Mouse (Mus musculus) kidney, postnatal 36 days (tissue): ENCODE measurements around the gene Srrm1.
"Not testable (repeated sequence)": the region's sequence is repeated elsewhere in the genome, so short reads cannot be mapped to it uniquely, and the experiment has no call there.

Experiments used
- DNase-seq, 2 experiments: peaks; one replicate each; pipeline ENCODE4 v3.0.0; 2021 to 2022; ENCODE audit warnings: mixed read lengths in 2 of 2

Srrm1 gene

DNA sequence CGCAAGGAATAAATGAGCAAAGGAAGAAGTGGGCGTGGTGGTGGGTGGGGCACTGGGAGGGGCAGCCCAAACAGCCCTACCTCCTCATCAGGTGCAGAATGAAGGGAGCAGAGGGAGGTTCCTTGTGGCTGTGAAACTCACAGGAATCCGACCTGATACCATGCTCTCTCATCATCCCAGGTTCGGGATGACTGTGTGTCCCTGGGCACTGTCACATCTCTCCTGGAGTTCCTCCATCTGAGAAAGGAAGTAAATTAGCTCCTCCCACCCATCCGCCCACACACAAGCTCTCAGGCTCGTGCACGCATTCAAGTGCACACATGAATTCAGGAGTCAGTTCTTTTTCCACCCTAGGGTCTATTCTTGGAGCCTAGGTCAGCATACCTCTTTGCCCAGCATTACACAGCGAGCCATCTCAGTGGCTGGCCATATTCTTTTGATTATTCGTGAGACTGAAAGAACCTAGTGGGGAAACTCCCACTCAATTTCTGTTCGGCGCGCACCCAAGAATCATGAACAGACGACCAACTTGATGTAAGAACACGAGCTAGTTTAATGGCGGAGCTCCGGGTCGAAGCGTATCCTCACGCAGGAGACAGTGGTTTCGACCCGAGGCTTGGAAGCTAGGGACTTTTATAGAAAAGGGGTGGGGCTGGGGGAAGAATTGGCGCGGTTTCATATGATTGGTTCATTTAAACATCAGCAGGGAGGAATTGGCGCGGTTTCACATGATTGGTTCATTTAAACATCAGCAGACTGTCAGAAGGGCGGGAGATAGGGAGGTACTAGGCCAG is 52.7 kb downstream of the Srrm1 start:
- no peak for DNase-seq

DNA sequence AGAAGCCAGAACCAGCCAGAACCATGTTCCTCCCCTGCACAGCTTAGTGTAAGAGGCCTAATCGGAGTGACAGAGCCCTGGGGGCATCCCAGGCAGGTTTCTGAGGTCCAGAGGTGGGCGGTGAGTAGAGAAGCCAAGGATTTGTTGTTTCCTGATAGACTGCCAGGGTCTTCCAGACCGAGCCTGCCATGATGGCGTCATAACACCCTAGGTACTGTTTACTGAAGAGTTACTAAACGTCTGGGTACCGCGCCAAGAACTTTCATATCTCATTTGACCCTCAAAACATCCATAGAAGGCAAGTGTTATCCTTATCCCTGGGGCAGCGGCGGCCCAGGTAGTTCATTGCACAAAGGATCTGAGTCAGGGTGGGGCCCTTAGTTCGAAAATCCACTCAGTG is 54.4 kb downstream of the Srrm1 start:
- DNase-seq = no peak

- no peak for DNase-seq
Observed at GRCm38 (mm10) chr4:135297931-135298546, 55.1 kb downstream of the Srrm1 start.

GRCm38 (mm10) chr4:135297146-135297545 is 56.0 kb downstream of the Srrm1 start:
- DNase-seq = no peak

- DNase-seq = no peak
Observed at GRCm38 (mm10) chr4:135296565-135296964, 56.6 kb downstream of the Srrm1 start.

- DNase-seq = peak in 1 of 2 experiments; percentile 60
Observed at GRCm38 (mm10) chr4:135293813-135294212, 59.3 kb downstream of the Srrm1 start.

- DNase-seq = peak; percentile 73 to 75
Observed at GRCm38 (mm10) chr4:135292477-135293089, 60.5 kb downstream of the Srrm1 start.

DNA sequence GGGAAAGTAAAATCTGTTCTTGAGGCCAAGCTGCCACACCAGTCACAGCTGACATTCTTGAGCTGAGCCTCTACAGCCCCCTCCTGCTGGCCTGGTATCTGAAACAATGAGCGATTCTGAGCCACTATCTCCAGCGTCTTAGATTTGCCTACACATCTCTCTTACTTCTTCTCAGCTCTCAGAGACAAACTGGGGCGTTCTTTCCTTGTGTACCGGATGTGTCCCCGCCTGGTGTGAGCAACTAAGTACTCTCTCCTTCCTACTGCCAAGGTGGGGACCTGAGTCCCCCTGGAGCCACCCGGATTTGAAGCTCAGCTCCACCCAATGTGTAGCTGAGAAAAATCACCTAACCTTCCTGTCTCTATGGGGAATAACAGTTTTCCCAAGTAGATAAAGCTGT is 61.3 kb downstream of the Srrm1 start:
- DNase-seq = no peak

GRCm38 (mm10) chr4:135291199-135291598 is 61.9 kb downstream of the Srrm1 start:
- DNase-seq = no peak

- DNase-seq = no peak
Observed at GRCm38 (mm10) chr4:135287975-135288374, 65.1 kb downstream of the Srrm1 start.

GRCm38 (mm10) chr4:135286833-135287395 is 66.2 kb downstream of the Srrm1 start:
- peak; percentile 57 to 76 for DNase-seq

- no peak for DNase-seq
Observed at GRCm38 (mm10) chr4:135286033-135286622, 67.0 kb downstream of the Srrm1 start.

GRCm38 (mm10) chr4:135285436-135285835 is 67.7 kb downstream of the Srrm1 start:
- DNase-seq = no peak

GRCm38 (mm10) chr4:135283875-135284274 is 69.2 kb downstream of the Srrm1 start:
- DNase-seq = no peak

DNA sequence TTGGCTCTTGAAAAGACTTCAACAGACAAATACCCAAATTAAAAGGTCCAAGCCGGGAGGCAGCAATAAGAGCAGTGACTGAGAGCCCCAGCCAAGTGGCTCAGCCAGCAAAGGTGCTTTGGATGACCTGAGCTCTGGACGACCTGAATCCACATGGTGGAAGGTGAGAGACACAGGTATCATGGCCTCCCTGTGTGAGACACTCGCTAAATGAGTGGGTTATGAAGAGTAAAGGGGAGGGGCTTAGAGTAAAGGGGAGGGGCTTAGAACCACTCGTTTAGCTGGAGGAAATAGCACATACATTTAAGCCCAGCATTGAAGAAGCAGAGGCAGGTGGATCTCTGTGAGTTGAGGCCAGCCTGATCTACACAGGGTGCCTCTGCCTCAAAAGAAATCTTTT is 69.7 kb downstream of the Srrm1 start:
- no peak for DNase-seq

- DNase-seq = peak; percentile 71 to 81
Observed at GRCm38 (mm10) chr4:135282651-135283290, 70.3 kb downstream of the Srrm1 start.

- DNase-seq = not testable (repeated sequence)
Observed at GRCm38 (mm10) chr4:135280016-135280415, 73.1 kb downstream of the Srrm1 start.

- no peak for DNase-seq
Observed at GRCm38 (mm10) chr4:135276681-135277379, 76.3 kb downstream of the Srrm1 start.

DNA sequence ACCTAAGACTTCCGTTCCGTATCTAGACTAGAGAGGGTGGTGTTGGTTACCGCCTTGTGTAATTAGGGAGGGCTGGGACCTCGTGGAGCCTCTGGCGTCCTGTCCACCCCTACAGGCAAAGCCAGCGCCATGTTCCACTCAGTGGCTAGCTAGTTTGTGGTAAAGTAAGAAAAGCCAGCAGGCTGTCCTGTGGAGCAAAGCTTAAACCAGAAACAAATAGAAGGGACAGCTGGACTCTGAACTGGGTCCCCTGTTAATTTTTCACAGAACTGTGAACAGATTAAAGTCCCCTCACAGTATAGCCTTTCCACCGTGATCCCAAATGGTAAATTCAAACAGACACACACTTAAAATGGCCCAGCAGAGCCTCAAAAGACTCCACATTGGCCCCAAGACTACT is 78.4 kb downstream of the Srrm1 start:
- peak; percentile 67 to 78 for DNase-seq

GRCm38 (mm10) chr4:135273307-135273682 is 79.8 kb downstream of the Srrm1 start:
- peak; percentile 76 to 79 for DNase-seq

GRCm38 (mm10) chr4:135272640-135273306 is 80.3 kb downstream of the Srrm1 start, which contains the start of gene Clic4:
Clic4 (minus strand) TSS chr4:135272814.
- peak; percentile 99 to 100 for DNase-seq
